Mouse (Mus musculus) gonadal fat pad, adult 2 months (tissue): Measurements from ENCODE around the gene Spred1. TPM values are rescaled to one million over a fixed set of nuclear protein-coding genes. Genes with fewer than 3 reads are reported as not detected.
"Not testable (repeated sequence)": the region's sequence is repeated elsewhere in the genome, so short reads cannot be mapped to it uniquely, and the experiment has no call there.

Source experiments
- DNase-seq: peaks from one replicate; pipeline ENCODE4 v3.0.0-alpha.2; 2012; ENCODE audit warnings: low read depth
- polyA plus RNA-seq: library from polyadenylated mRNA; depleted of rRNA; stranded (reverse); fragments of >200 nt; gene quantifications from 2 replicates; pipeline ENCODE4 v1.2.3, GENCODE M21; 2012

Gene Spred1
- polyA plus RNA-seq, 1 experiment = 5.4 TPM

DNA sequence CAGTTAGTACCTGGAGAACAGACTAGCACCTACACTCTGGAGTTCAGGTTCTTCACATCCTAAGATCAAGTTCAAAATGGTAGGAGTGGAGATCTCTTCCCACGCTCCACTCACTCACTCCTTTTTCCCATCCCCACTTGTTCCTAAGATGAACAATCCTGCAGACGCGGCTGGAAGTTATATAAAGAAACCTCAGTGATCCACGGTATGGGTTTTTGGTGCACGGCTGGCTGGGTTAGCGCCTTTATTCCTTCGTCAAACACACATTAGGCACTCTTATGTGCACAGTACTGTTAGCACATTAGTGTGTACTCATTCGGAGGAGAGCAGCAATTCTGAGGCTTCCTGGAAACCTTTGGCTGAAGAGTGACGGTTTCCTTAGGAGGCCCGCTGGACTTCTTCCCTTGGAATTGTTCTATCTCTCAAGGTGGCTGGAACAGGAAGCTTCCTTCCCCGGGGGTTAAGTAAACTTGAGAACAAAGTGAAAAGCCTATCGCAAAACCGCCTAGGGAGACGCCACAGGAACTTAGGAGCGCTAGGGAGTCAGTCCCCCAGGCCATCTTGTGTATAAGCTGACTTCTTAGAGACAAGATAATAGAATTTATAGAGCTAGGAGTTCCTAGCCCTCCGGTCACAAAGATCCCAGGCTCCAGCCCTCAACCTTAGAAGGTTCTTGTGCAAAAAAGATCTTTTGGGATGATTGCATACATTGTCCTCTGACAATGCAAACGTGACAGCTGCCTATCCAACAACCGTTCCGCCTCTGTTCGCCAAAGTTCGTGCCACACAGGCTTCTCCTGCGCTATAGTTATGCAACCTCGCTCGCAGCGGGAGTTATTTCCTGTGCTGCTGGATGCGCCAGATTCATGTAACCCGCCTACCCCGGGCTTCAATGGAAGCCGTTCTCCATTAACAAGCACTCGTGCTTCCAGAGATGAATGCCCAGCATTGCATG is 1.6 kb upstream of the Spred1 start:
- DNase-seq = peak; percentile 67

DNA sequence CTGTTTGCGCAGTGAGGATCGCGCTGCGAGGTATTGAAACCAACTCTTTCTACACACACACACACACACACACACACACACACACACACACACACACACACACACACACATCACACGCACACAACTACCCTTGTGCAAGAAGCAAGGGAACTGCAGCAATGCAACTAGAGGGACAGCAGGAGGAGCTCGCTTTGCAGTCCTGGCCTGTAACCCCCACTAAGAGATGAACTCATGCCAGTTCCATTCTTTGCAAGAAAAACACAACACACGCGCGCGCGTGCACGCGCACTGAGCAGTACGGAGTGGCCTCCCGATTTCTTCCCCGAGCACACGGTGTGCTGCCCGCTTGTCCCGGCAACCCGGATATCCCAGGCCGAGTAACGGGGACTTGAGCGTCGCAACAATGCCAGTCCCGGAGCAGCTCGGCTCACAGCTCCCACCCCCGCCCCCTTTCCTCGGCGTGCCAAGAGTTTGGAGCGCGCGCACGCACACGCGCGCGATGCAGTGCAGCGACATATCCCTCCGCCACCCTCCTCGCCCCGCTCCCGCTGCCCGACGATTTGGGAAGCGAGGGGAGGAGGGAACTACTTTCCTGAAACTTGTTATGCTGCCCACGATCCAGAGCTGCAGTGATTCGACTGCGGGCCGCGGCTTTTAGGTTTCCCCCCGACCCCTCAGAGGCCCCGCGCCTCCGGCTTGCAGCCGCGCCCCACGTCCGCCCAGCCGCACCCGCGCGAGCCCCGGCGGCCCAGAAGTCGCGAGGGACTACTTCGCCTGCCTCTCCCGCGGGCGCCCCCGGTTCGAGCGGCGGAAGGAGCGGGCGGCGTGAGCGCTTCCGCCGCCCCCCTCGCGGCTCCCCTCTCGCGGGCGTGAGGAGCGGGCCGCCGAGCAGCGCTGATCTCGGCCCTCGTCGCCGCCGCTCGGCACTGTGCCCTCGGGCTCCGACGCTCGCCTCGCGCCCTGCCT is 645 bp upstream of the Spred1 start:
- peak; percentile 62 for DNase-seq

DNA sequence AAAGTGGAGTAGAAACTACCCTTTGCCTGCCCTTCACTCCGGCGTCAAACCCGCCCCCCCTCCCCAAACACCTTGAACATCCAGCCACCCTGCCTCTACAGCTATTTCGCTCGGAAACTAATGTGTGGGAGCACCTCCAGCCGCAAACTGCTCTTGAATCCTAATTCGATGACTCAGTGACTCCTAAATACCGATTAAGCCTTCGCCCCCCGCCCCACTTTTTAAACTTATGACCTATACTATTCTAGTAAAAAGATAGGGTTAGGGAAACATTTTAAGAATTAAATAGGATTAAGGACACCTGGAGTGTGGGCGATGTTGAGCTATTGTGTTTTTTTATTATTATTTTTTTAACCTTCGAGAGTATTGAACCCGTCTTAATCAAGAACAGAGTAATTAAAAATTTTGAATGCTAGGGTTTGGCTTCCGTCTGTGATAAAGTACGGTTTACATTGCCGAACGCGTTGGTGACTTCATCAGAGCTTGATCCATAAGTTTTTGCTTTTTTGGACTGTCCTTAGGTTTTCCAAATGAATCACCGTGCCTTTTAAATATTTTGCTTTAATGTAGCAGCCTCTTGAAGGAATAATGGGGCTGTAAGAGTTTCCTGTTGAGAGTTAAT is 921 bp downstream of the Spred1 start:
- DNase-seq = no peak

DNA sequence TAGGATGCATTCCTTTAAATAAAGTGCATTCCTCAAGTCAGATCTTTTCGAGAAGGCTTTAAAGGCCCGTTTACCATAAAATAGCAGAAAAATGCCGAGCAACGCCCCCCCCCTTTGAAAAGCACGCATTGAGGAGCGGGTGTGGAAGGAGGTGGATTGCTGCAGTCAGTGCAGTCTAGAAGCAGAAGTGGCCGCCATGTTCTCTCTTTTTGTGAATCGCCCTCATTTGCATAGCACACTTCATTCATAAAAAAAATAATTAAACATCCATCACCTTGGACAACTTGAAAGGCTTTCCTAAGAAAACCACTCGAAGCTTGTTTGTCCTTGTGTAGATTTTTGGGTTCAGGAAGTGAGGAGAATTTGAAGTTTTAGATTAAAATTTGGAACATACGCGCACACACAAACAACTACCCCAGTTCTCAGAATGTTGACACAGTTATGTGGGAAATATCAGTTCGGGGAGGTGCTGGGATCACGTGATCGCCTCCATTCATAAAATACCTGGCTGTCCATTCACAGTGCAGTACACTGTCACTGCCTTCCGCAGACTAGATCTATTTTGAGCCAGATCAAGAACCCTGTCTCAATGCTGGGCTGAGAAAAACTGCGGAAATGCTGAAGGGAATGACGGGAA is 1.6 kb downstream of the Spred1 start:
- DNase-seq = peak; percentile 59

DNA sequence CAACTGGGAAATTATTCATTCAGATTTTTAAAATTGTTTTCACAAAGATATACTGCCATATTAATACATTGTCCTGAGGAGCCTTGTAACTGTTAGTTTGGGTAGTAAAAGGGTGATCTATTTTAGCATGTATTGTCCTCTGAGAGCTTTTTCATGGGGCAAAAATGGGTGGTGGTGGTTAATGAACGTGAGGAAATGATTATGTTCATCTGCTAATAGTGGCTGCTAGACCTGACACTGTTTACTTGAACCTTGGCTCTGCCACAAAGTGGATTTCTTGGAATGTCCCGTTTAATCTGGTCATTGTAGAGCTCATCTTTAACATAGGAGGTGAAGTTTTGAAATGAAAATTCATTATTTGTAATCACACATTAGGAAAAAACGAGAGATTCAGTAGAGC is 2.5 kb downstream of the Spred1 start:
- no peak for DNase-seq

DNA sequence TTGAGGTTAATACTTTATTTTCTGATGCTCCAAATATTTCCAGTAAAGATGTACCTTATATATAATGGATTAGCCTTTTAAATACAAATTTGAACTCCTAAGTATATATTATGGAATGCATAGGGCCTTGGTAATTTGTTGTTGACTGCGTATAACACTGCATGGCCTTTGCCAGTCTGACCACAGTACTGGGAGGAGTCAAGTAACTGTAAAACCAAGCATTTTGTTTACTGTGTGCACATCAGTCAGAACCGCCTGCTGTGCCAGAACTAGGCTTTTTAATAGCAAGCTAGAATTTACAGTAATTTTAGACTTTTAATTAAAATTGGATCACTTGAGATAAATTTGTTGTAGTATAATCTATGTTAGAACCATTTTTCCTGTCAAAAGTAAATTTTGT is 3.7 kb downstream of the Spred1 start:
- DNase-seq = no peak

DNA sequence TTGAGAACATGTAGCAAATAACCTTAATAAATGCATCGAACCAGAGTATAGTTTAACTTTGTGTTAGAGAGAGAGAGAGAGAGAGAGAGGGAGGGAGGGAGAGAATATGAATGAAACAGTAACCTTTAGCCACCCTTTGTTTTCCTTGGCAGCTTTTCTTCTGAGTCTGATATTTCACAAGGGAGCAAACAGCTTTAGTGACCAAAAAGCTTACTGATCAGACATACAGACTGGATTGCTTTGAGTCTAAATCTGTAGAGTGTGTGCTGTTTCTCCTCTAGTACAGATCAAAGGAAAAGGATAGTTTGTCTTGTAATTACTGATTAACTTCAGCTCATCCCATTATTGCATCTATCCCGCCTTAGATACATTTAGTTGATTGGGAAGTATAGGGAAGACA is 8.0 kb downstream of the Spred1 start:
- no peak for DNase-seq

DNA sequence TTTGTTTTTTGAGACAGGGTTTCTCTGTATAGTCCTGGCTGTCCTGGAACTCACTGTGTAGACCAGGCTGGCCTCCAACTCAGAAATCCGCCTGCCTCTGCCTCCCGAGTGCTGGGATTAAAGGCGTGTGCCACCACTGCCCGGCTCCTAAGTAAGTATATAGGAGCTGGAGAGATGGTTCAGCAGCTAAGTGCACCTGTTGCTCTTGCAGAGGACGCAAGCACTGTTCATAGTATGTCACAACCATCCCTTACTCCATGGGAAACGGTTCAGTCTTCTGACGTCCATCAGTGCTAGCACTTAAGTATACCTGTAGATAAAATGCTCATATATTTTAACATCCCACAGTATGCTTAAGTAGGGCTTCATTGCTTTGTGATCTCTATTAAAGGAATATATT is 9.9 kb downstream of the Spred1 start:
- DNase-seq = not testable (repeated sequence)

DNA sequence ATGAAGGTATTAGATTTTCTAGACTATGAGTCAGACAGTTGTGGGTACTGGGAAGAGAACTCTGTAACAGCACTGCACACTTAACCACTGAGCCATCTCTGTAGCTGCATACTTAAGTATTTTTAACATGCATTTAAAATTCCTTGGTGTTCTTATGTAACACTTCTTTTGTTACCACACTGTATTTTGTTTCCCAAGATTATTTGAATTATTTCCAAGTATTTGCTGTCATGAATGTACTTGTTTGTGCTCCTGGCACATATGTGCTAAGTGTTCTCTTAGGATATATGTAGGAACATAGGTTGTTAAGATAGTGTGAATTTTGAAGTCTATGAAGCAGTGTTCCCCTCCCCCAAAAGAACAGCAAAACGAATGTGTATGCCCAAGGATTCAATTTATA is 10.7 kb downstream of the Spred1 start:
- DNase-seq = peak; percentile 88

DNA sequence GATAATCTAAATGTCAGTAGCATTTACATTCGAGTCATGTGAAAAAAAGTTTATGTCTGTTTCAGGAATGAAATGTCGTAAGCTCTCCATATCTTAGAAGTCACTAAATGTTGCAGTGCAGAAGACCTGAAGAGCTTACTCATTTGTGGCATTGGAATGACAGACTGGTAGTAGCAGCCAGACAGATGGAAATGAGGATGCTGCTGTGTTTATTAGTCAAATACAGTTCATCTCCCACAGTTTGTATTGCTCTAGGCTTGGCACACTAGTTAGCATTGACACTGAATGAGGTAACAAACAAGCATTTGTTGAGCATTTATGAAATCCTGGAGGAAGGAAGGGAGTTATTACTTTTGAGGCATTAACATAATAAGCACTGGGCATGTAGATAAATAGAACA is 12.4 kb downstream of the Spred1 start:
- no peak for DNase-seq

DNA sequence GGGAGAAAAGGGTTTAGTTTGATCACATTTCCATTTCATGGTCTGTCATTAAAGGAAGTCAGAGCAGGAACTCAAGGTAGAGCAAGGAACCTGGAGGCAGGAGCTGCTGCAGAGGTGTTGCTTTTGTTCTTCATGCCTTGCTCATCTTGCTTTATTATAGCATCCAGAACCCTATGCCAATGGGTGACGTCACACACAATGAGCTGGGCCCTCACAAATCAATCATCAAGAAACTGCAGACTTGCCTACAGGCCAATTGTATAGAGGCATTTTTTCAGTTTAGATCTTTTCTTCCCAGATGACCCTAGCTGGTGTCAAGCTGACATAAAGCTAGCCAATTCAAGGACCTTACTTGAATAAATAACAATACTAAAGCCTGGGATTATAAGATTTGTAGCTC is 16.6 kb downstream of the Spred1 start:
- no peak for DNase-seq

DNA sequence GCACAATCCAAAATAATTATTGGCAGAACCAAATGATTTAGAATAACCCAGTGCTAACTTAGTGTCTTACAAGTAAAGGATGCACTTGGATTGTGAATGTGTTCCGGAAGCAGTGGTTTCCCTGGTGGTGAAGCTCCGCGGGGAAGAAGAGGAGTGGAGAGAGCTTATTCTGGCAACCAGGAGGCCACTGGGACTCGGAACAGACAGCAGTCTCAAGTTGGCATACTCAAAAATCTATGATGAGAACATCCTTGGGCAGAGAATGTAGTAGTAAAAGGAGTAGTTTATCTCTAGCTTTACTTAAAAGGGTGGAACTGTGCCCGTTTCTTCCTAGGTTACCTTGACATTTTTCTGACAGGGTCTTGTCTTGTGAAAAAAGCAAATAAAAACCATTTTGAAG is 17.8 kb downstream of the Spred1 start:
- DNase-seq = no peak

DNA sequence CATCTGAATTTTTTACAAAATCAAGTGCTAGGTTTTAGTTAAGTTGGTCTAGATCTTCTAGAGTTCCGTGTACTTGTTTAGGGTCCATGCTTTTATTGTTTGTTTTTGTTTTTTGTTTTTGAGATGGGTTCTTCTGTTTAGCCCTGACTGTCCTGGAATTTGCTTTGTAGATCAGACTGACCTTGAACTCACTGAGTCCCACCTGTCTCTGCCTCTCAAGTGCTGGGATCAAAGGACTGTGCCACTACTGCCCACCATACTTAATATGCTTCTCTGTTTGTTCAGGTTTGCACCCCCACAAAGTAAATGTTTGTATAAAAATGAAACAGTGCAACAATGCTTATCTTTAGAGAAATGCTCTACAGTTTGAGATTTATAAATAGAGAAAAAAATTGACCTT is 18.8 kb downstream of the Spred1 start:
- DNase-seq = no peak

DNA sequence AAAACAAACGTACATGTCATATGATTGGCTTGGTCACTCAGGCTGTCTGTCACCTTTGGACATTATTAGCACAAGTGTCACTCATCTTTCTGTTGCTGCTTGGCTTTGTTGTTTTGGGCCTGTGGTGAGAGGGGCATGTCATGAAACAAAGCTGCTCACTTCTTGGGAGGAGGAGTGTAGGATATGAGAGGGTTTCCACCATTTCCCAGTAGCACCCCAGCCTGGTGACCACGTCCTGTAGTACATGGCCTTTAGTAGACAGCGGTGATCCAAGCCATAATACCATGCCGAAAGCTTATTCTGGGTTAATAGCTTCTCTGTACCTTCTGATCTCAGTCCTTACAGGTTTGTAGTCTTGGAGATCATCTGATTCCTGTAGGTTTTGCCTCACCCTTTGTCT is 21.9 kb downstream of the Spred1 start:
- DNase-seq = no peak

DNA sequence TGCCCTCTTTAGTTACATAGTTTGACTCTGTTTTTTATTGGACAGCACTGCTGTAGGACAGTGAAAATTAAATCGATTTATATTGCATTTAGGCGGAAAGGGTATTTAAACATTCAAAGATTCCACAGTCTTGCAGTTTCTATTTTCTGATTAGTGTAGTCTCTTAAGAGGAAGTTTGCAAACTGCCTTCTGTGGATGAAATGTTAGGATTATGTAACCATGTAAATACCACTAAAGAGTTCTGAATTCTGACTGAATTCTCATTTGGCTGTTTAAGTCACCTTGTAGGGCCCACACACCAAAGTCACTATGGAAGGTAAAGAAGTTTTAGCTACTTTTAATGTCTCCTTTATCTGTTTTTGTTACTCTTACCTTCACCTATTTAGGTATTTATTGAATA is 24.9 kb downstream of the Spred1 start:
- DNase-seq = no peak

DNA sequence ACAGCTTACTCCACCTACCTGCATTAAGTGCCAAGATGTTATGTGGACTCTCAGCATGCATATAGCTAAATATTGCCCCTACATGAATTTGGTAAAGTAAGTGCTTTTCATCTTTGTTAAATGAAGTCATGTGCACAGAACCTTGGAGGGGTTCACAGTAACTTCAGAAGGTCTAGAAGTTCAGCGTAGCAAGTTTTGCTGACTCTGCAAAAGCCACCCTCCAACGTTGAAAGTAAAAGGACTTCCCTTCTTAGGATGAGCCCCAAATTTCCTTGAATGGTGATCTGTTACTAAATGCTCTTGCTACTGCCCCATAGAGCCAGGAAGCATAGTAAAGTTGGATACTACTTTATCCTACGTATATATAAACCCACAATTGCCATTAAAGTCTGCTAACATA is 25.4 kb downstream of the Spred1 start:
- DNase-seq = no peak

DNA sequence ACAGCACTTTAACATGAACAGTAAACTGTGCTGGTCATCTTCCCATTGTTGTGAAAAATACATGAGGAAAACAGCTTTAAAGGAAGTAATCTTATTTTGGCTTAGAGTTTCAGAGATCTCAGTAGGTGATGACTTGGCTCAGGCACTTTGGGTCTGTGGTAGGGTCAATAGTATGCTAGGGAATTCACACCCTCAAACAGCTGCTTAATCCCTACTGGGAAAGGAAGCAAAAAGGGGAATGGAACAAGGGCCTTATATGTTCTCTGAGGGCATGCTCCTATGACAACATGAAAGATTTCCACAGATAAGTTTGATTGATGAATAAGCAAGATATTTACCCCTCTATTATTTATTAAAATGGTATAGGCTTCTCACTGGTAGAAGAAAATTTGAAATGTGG is 31.0 kb downstream of the Spred1 start:
- no peak for DNase-seq

DNA sequence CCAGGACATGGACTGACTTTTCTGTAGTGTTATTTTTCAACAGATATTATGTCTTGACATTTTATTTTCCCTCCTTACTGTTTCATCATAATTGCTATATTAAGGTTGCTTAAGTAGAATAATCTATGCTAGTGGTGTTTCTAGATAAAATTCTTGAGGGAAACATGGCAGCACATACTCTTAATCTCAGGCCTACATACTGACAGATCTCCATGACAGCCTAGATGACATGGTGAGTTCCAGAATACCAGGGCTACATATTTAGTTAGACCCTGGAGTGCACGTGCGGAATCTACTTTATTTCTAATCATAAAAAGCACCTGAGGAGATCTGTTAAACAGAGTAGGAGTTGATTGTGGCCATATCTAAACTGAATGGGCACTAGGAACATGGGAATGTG is 47.2 kb downstream of the Spred1 start:
- no peak for DNase-seq

DNA sequence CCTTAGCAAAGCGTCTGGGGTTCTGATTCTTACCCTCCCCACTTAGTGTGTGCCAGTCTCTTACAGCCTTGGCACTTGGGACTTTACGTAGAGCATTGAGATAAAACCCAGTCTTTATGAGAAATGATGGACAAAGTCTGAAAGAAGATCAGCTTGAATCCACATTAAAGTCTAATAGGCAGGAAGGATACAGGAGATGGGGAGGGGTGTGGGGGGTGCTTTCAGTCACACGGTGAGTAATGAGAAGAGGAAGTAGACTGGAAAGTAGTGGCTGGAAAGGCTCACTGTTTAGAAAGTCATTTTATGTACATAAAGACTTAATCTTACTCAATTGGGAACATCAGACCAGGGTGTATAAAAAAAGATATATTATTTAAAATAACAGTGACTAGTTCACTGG is 47.9 kb downstream of the Spred1 start:
- no peak for DNase-seq

DNA sequence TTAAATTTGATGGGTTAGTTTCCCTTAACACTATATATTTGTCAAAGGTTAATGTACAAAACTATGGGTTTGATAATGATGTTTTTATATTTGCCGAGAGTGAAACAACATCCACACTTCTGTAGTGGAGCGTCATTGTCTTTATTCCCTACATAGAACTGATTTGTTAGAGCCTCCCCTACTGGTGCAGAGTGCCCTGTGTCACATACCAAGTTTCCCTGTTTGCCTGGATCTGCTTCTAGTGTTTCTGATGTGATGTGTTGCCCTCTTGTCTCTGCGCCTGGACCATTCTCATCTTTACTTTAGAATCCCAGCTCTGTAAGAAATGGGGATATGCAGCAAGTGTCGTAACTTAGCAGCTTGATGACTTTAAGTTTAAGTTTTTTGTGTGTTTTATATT is 51.8 kb downstream of the Spred1 start:
- no peak for DNase-seq

DNA sequence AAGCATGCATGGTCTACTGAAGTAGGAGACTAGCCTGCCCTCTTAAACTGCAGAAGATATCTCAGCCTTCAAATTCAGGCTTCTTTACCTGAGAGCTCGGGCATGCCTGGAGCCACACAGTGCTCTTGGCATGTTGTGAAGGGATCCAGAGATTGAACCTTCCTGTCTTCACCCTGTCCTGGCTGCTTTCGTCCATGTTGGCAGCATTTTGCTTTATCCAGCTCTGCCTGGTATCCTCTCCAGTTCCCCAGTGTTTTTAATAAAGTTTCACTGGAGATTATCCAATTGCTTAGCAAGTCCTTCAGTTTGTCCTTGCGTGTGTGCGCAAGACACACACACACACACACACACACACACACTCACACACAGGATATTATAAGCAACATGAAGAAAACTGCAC is 54.9 kb downstream of the Spred1 start:
- DNase-seq = no peak

DNA sequence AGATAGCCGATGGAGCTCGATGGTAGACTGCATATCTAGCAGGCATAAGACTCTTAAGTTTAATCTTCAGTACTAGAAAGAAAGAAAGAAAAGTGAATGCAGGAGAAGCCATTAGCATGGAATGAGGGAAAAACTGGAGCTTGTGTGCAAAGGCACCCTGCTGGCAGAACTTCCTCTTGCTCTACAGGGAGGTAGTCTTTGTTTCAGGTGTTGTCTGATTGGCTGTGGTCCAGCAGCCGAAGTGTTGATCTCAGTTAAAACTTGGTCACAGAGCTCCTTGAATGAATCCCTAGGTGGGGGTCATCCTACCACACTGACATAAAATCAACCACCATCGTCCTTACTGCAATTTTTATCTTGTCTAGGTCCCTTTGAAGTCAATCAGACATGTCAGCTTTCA is 55.8 kb downstream of the Spred1 start:
- DNase-seq = no peak
